Mouse (Mus musculus) neural tube, embryonic 15.5 days (tissue): Measurements from ENCODE around the gene Pgbd5. TPM values are rescaled to one million over a fixed set of nuclear protein-coding genes. Genes with fewer than 3 reads are reported as not detected.

Experiments
- ATAC-seq: fragments of 200-750 bp; cut with Nextera tagmentation; 2 replicates; pipeline ENCODE4 v1.8.0; 2017; ENCODE audit warnings: mild to moderate bottlenecking, moderate TSS enrichment, moderate library complexity; ENCODE audit not compliant: low FRiP score
- H3K27ac ChIP-seq: fragments of 300-500 bp; sonication (generic); replicated peaks from 2 replicates; pipeline ENCODE4 v1.5.1; 2015; ENCODE audit warnings: mild to moderate bottlenecking, inconsistent platforms
- H3K27me3 ChIP-seq: fragments of 300-500 bp; sonication (generic); replicated peaks from 2 replicates; pipeline ENCODE4 v1.6.1; 2015; ENCODE audit warnings: inconsistent platforms
- H3K36me3 ChIP-seq: fragments of 300-500 bp; sonication (generic); 2 replicates; pipeline ENCODE4 v1.6.1; 2015; ENCODE audit warnings: inconsistent platforms
- H3K4me1 ChIP-seq: fragments of 300-500 bp; sonication (generic); 2 replicates; pipeline ENCODE4 v1.6.1; 2015; ENCODE audit warnings: inconsistent platforms
- H3K4me2 ChIP-seq: fragments of 300-500 bp; sonication (generic); 2 replicates; pipeline ENCODE4 v1.6.1; 2015; ENCODE audit warnings: inconsistent platforms, mild to moderate bottlenecking, moderate library complexity
- H3K4me3 ChIP-seq: fragments of 300-500 bp; sonication (generic); replicated peaks from 2 replicates; pipeline ENCODE4 v1.5.1; 2015; ENCODE audit warnings: mild to moderate bottlenecking, inconsistent platforms
- H3K9ac ChIP-seq: fragments of 300-500 bp; sonication (generic); replicated peaks from 2 replicates; pipeline ENCODE4 v1.6.1; 2015; ENCODE audit warnings: mild to moderate bottlenecking, inconsistent platforms
- H3K9me3 ChIP-seq: fragments of 300-500 bp; sonication (generic); replicated peaks from 2 replicates; pipeline ENCODE4 v1.6.1; 2016; ENCODE audit warnings: inconsistent platforms
- WGBS: fragments of 180-500 bp; shearing (Covaris S2); methylation state at CpG from one replicate; pipeline ENCODE4 v1.1.7; 2015; ENCODE audit warnings: mixed read lengths; 5-methylcytosine and 5-hydroxymethylcytosine counted together
- polyA plus RNA-seq: library from polyadenylated mRNA; unstranded; fragments of >200 nt; fragmentation: Nextera tagmentation; extraction: Ambion mirVana; gene quantifications from 2 replicates; pipeline ENCODE4 v1.2.1, GENCODE M21; 2015

Gene Pgbd5
- polyA plus RNA-seq, 1 experiment from 2014 or later = 17.0 TPM

DNA sequence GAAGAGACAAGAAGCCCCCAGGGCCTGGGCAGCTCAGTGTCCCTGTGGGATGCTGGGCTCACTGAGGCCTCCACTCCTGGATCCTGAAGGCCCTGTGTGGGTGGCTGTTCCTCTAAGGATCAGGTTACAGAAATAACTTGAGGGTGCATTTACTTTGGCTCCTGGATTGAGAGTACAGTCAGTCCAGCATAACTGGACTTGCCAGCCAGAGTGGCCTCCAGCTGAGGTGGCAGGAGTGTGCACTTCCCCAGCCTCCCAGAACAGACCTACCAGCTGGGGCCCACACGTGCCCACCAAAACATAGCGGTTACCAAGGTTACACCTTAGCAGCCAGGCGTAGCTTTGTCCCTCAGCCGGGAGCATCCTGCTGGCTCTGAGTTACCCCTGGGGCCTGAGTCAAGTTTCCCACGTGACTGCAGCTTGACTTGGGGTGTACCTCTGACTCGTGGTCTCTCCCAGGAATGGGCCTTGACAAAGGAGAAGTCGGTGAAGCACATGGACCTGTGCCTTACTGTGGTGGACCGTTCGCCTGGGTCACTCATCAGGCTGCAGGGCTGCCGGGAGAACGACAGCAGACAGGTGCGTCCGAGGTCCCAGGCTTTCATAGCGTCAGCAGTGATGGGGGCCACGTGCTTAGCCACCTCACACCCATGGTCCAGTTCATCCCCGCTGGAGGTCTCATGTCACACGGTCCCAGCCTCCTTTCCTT is 98.9 kb downstream of the Pgbd5 start:
- H3K36me3 ChIP-seq = peaks cover 87% of the 10 kb centered on the region

DNA sequence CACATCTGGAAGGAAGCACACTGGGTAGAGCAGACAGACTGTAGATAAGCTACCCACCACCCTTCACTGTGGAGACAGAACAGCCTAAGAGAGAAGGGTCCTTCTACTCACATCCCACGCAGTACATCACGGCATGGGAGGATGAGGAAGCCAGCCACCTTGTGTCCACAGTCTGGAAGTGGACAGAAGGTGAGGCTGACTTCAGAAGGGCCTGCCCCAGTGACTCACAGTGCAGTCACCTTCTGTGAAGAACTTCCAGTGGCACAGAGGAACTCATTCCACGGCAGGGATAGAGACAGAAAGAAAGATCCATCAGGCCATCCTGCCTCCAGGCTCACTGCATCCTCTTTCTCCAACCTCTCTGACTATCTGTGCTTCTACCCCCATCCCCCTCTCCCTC is 99.7 kb downstream of the Pgbd5 start:
- H3K9ac ChIP-seq = no peak overlapping the region
- no peaks in the 10 kb centered on the region for H3K9me3 ChIP-seq
- no peak for ATAC-seq
- 93% methylated on average over 3 of the region's 3 CpGs for WGBS
- H3K27me3 ChIP-seq = no peaks in the 10 kb centered on the region
- no peak overlapping the region for H3K4me2 ChIP-seq
- H3K4me1 ChIP-seq = peaks cover 6% of the 10 kb centered on the region; the same call in 1 of the 2 replicates
- no peak overlapping the region for H3K4me3 ChIP-seq
- peaks cover 88% of the 10 kb centered on the region for H3K36me3 ChIP-seq
- no peak overlapping the region for H3K27ac ChIP-seq

More for the DNA sequence above, 98.9 kb downstream of the Pgbd5 start:
- H3K4me2 ChIP-seq = no peak overlapping the region
- no peak overlapping the region for H3K4me3 ChIP-seq
- H3K27ac ChIP-seq = no peak overlapping the region
- no peaks in the 10 kb centered on the region for H3K27me3 ChIP-seq
- H3K4me1 ChIP-seq = peaks cover 6% of the 10 kb centered on the region; the same call in 1 of the 2 replicates
- no peak overlapping the region for H3K9ac ChIP-seq
- H3K9me3 ChIP-seq = no peaks in the 10 kb centered on the region
- no peak; the same call in 1 of the 2 replicates for ATAC-seq
- WGBS = 58% methylated on average over 17 of the region's 17 CpGs

DNA sequence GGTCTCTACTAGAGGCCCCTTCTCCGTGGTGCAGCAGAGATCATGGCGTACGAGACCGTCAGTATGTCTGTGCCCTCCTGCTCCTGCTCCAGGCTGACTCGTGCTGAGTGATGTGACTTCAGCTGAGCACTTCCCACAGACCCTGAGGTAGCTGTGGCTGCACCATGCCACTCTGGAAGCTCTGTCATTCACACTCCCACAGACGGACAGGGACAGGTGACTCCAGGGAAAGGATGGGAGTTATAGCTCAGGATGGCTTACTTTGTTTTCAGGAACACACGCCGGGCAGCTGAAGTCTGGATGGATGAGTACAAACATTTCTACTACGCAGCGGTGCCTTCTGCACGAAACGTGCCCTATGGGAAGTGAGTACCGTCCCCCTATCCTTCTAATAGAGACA is 103.2 kb downstream of the Pgbd5 start:
- H3K4me1 ChIP-seq = peaks cover 6% of the 10 kb centered on the region; the same call in 1 of the 2 replicates
- no peak for ATAC-seq
- no peak overlapping the region for H3K9ac ChIP-seq
- no peaks in the 10 kb centered on the region for H3K9me3 ChIP-seq
- no peak overlapping the region for H3K4me2 ChIP-seq
- H3K27me3 ChIP-seq = no peaks in the 10 kb centered on the region
- peaks cover 78% of the 10 kb centered on the region for H3K36me3 ChIP-seq
- 95% methylated on average over 13 of the region's 13 CpGs for WGBS
- no peak overlapping the region for H3K4me3 ChIP-seq
- no peak overlapping the region for H3K27ac ChIP-seq

DNA sequence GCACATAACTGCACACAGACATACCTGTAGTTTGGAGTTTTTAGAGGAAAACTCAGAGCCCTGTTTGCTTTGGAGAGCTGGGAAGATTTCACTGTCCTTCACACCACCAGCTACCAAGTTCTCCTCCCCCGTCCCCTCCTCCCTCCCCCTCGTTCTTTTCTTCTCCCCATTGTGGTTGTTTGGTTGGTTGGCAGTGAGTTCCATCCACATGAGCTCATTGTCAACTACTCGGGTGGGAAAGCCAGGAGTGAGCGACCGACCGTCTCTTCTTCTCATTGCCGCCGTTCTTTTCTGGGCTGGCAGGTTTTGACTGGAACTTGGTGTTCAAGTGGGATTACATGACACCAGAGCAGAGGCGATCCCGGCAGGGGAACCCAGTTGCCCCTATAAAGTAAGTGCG is 107.8 kb downstream of the Pgbd5 start:
- Histone ChIP-seq H3K9ac (no peak overlapping the region), H3K9me3 (no peaks in the 10 kb centered on the region), H3K4me1 (no peaks in the 10 kb centered on the region), H3K4me3 (no peak overlapping the region), H3K4me2 (no peak overlapping the region), H3K27me3 (no peaks in the 10 kb centered on the region), H3K36me3 (peaks cover 64% of the 10 kb centered on the region), H3K27ac (no peak overlapping the region)
- WGBS = 78% methylated on average over 11 of the region's 11 CpGs
- ATAC-seq = no peak

DNA sequence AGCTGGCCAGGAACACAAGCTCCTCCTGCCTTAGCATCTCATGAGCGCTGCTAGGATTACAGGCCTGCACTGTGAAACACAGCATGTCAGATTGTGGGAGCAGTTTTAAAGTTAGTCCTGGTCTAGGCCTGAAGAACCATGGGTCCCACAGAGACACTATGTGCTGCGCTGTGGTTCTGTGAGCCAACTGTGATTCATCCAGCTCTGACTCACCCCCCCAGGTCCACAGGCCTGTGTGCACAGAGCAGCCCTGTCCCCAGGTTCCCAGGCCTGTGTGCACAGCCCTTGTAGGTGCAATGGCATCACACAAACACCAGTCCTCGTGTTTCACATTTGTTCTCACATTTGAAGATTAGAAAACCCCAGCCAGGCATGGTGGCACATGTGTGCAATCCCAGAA is 108.4 kb downstream of the Pgbd5 start:
- Histone ChIP-seq H3K4me2 (no peak overlapping the region), H3K27me3 (no peaks in the 10 kb centered on the region), H3K9me3 (no peaks in the 10 kb centered on the region), H3K36me3 (peaks cover 64% of the 10 kb centered on the region), H3K27ac (peak overlapping the region; percentile 58), H3K9ac (no peak overlapping the region), H3K4me1 (no peaks in the 10 kb centered on the region), H3K4me3 (no peak overlapping the region)
- no peak for ATAC-seq
- WGBS = 90% methylated on average over 3 of the region's 3 CpGs

DNA sequence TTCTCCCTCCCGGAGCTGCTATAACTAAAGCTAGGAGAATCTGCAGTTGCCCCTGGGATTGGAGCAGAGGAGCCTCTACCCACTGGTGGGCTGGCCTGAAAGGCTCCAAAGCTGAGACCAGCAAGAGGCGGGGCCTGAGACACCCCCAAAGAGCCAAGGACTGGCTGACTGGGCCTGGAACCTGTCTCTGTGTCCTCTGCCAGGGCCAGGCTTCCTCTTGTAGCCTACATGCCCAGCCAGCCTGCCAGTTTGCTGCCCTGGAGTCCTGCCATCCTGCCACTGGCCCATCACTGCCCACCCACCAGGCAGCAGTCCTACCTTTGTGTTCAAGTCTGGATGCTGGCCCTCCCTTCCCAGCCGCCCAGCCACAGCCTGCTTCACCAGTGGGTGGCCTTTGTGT is 109.0 kb downstream of the Pgbd5 start:
- no peak overlapping the region for H3K9ac ChIP-seq
- no peaks in the 10 kb centered on the region for H3K9me3 ChIP-seq
- H3K27ac ChIP-seq = peak overlapping the region; percentile 58; the same call in 1 of the 2 replicates
- no peak overlapping the region for H3K4me2 ChIP-seq
- peaks cover 64% of the 10 kb centered on the region for H3K36me3 ChIP-seq
- H3K27me3 ChIP-seq = no peaks in the 10 kb centered on the region
- 57% methylated on average over 2 of the region's 3 CpGs for WGBS
- peak; percentile 82 for ATAC-seq
- H3K4me1 ChIP-seq = no peaks in the 10 kb centered on the region
- H3K4me3 ChIP-seq = no peak overlapping the region

DNA sequence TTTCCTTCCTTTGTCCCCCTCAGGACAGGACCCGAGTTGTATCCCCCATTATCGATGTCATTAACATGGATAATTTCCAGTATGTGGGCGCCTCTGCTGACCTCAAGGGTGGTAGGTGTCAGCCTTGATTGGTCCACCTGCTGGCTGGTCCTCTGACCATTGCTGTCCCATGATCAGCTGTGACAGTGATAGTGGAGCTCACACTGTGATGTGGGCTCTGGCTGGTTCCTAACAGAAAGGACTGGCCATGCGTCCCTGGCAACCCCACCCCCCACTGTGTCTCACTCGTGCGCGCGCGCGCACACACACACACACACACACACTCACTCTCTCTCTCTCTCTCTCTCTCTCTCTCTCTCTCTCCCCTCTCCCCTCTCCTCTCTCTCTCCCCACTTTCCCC is 109.8 kb downstream of the Pgbd5 start:
- Histone ChIP-seq H3K9me3 (no peaks in the 10 kb centered on the region), H3K27me3 (no peaks in the 10 kb centered on the region), H3K9ac (no peak overlapping the region), H3K4me2 (no peak overlapping the region), H3K4me3 (no peak overlapping the region), H3K27ac (no peak overlapping the region), H3K36me3 (peaks cover 66% of the 10 kb centered on the region), H3K4me1 (no peaks in the 10 kb centered on the region)
- no peak for ATAC-seq
- 51% methylated on average over 10 of the region's 10 CpGs for WGBS

DNA sequence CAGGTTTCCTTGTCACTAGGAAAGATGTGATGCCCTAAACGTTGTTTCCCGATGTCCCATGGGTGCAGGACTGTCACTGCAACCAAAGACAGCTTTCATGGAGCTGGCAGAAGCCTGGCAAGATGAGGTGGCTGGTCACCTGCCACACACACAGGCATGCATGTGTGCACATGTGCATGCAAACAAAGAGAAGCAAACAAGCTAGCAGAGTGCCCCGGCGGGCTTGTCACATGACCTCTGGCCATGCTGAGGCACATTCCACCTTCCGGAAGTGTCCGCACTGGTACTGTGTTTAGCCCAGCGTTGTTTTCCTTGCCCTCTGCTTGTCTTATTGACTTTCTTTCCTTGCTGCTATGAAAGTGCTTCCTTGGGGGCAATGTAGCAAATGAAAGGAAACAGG is 111.2 kb downstream of the Pgbd5 start:
- H3K4me1 ChIP-seq = 0 out of 2 replicates have a peak, but pooled peaks cover 1% of the 10 kb centered on the region
- H3K36me3 ChIP-seq = peaks cover 72% of the 10 kb centered on the region
- 83% methylated on average over 7 of the region's 7 CpGs for WGBS
- H3K4me3 ChIP-seq = no peak overlapping the region
- no peaks in the 10 kb centered on the region for H3K27me3 ChIP-seq
- no peak overlapping the region for H3K27ac ChIP-seq
- H3K9ac ChIP-seq = no peak overlapping the region
- no peak for ATAC-seq
- no peak overlapping the region for H3K4me2 ChIP-seq
- H3K9me3 ChIP-seq = no peaks in the 10 kb centered on the region

DNA sequence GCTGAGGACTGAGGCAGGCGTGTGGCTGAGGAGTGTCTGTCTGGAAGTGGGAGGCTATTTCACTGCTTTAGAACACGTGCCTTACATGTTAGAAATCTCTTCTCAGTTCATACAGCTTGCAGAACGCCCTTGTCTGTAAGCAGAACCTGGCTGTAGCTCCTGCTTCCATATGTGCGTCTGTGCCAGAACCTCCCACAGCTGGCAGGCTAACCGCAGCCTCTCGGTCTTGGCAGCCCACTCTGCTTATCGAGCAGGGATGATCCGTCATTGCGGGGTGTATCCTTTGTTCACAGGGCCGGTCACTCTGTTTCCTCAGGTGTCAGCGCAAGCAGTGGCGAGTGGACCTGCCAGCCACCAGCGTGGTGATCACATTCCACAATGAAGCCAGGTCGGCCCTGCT is 116.1 kb downstream of the Pgbd5 start:
- Histone ChIP-seq H3K4me1 (peaks cover 41% of the 10 kb centered on the region), H3K27me3 (no peaks in the 10 kb centered on the region), H3K36me3 (peaks cover 47% of the 10 kb centered on the region), H3K4me2 (no peak overlapping the region), H3K9me3 (no peaks in the 10 kb centered on the region), H3K4me3 (no peak overlapping the region), H3K9ac (no peak overlapping the region), H3K27ac (no peak overlapping the region)
- 90% methylated on average over 14 of the region's 14 CpGs for WGBS
- no peak for ATAC-seq

DNA sequence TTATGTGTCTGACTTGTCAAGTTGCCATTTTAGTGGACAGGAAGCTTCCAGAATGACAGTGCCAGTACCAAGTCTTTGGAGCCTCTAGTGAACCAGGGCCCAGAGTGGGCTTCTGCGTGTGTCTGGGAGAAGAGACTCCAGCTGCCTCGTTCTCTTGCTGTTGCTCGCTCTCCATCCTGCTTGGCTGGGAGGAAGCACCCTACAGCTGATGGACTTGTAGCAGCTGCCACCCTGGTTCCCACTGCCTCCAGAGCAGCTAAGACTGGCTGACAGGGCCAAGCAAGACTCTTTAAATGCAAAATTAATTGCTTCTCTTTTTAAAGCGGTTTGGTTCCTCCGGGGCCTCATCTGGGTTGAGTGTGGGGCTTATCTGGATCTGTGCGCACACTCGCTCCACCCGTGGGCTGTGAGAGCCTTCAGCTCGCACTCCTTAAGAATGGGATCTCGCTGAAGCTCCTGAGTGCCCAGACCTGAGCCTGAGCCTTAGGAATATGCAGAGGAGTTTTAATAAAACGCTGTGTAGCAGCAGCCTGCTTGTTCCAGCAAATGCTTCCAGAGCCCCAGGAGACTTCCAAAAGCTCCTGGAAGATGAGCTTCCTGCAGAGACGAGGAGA is 118.1 kb downstream of the Pgbd5 start:
- no peak overlapping the region for H3K4me3 ChIP-seq
- peaks cover 30% of the 10 kb centered on the region for H3K36me3 ChIP-seq
- 26% methylated on average over 12 of the region's 12 CpGs for WGBS
- H3K4me2 ChIP-seq = peak overlapping the region; percentile 19
- H3K27me3 ChIP-seq = no peaks in the 10 kb centered on the region
- H3K9me3 ChIP-seq = no peaks in the 10 kb centered on the region
- H3K27ac ChIP-seq = peak overlapping the region; percentile 71
- peak; percentile 25; the same call in 1 of the 2 replicates for ATAC-seq
- no peak overlapping the region for H3K9ac ChIP-seq
- peaks cover 58% of the 10 kb centered on the region for H3K4me1 ChIP-seq

DNA sequence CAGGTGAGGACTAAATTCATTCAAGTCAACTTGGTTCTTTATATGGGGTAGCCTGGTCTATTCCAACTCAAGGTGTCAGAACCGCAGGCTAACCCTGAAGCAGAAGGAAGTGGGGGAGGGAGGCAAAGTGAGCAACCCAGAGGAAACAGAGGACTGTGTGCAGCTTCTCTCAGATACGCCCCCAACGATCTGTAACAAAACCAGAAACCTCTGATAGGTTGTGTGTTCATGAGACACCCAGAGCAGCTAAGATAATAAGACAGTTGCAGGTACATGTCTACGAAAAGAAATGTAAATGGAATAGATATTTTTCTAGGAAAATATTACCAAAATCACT is 120.2 kb downstream of the Pgbd5 start:
- ATAC-seq = no peak
- WGBS = 95% methylated on average over 4 of the region's 4 CpGs
- H3K4me3 ChIP-seq = no peak overlapping the region
- no peak overlapping the region for H3K9ac ChIP-seq
- no peaks in the 10 kb centered on the region for H3K27me3 ChIP-seq
- no peak overlapping the region for H3K4me2 ChIP-seq
- H3K27ac ChIP-seq = no peak overlapping the region
- H3K4me1 ChIP-seq = peaks cover 74% of the 10 kb centered on the region
- H3K36me3 ChIP-seq = peaks cover 10% of the 10 kb centered on the region
- H3K9me3 ChIP-seq = no peaks in the 10 kb centered on the region
